Mouse (Mus musculus) spleen, postnatal 4 days (tissue): ENCODE measurements around the gene Mrpl10.

Experiments used
- DNase-seq, 2 experiments: peaks; one replicate each; pipeline ENCODE4 v3.0.0; 2022; ENCODE audit warnings: low spot score in 2 of 2

Mrpl10 gene

DNA sequence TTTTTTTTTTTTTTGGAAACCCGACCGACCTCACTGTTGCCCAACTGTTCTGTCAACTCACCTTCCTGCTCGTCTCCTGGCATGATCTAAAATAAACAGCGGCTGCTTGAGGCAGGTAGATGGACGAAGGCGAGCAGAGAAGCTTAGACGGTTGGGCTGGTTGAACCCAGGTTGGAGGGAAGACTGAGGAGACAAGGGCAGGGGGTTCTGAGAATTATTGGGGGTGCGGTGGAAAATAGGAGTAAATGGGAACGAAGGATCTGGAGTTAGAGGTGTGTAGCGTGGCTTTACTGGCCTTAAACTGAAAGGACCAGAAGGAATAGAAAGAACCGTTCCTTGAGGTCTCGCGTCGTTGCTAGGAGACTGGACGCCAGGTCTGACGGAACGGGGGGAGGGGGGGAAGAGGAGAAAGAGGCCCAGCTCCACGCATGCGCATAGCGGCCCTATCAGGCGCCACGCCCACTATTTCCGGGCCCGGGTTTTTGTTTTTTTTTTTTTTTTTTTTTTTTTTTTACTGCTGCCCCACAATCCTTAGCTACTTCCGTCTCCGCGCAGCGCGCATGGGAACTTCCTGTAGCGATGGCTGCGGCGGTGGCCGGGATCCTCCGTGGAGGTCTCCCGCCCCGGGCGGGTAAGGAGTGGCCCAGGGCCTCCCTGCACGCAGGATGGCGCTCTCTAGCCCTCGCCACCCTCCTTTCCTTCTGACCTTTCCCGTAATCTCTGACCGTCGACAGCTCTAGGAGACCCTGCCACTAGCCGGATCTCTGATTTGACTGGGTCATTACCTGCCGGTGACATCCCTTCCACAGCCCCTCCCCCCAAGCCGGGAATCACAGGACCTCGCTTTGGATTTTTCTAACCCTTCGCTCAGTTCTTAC lies at the start of gene Mrpl10, which contains the start of gene Lrrc46:
Mrpl10 (plus strand) TSS at position 539 of the 878 bp plus-strand sequence.
Lrrc46 (minus strand) TSS at position 386 of the 878 bp plus-strand sequence.
- DNase-seq: peak; percentile 89 to 97

DNA sequence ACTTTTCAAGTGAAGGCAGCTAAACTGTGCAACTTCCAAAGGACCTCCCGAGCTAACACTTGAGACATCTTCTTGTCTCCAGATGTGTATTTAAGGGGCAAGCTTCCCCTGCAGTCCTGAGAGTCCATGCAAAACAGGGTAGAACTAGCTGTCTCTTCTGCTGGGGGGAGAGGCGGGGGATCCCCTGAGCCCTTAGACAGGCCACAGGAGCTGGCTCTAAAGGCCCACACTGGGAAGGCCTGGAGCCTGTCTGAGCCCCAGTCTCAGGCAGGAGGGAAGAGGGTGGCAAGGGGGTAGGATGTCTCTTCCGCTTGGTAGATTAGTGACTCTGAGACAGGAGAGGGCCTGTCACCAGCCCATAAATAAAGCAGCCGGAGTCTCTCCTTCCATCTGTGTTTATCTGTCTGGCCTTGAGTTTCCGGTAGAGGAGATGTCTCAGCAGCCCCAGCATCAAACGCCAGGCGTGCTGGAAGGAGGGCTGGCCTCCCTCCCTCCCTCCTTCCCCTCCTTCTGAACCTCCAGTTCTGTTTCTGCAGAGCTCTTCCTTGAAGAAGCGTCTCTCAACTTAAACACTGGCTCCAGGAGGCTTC lies 48.5 kb upstream of the Mrpl10 start:
- no peak for DNase-seq

DNA sequence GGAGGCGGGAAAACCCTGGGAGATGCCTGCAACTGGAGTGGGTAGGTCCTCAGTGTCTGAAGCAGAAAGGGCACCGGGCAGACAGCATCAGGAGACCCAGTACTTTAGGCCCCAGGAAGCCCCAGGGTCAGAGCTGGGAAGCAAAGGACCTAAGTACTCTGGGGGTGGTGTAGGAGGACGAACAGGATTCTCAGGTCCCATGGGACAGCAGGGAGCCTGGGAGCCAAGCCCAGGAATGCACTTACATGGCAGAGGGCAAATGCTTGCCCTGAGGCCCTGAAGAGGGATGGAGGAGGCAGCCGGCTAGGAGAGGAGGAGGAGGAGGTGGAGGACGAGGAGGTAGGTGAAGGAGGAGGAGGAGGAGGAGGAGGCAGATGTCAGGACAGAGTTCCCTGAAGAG lies 46.3 kb upstream of the Mrpl10 start:
- no peak for DNase-seq

DNA sequence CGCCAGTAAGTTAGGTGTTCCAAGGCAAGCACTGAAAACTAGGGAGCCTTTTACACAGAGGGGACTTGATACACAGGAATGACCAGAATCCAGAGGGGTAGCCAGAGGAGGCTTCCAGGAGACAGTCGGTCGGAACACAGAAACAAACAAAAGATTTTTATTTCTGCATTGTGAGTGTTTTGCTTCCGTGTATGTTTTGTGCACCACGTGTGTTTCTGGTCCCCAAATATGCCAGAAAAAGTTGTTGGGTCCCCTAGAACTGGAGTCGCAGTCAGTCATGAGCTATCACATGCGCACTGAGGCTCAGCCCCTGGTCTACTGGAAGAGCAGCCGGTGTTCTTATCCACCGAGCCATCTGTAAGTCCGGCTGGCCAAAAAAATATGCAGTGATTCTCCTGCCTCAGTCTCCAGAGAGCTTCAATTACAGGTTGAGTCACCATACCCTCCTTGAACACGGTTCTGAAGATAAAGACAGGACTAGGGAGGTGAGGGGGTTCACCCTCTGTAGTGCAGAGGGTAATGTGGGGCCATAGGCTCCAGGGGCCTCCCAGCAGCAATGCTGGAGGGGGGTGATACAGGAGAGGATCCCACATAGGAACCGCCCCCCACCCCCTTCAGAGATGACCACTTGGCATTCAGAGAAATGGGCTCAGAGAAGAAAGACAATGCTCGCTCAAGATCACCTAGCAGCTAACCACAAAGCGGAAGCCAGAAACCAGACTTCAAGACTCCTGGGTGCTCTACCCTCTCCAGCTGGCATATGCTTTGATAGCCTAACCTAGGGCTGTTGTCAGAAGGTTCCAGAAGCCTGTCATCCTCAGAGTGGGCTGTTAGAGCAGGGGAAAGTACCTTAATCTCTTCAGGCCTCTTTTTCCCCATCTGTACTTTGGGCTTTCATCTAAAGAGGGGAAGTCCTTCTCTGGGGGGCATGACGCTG lies 45.3 kb upstream of the Mrpl10 start:
- no peak for DNase-seq

DNA sequence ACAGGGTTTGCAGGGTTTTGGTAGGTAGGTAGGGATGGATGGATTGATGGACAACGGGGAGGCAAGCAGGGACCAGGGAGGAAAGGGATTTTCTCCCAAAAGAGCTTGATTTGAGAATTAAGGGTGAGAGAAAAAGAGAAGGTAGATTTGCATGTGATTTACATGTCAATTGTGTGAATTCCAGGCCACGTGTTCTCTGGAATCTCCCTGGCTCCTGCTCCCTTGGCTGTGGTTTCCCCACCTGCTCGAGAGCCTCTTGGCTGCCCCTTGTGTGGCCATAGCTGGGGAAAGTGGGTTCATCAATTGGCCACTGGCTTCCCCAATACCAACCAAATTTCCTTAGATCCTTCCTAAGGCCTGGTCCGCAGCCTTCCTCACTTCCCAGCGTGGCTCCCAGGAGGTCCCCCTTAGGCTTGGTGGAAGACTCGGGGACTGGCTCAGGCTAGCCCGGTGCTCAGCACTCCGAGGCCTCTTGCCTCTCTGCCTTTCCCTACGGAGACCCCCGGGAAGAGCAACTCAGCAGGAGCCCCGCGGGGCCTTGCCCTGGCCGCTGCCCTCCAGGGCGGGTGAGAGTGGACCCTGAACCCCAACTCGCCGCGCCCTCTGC lies 44.5 kb upstream of the Mrpl10 start:
- no peak for DNase-seq

DNA sequence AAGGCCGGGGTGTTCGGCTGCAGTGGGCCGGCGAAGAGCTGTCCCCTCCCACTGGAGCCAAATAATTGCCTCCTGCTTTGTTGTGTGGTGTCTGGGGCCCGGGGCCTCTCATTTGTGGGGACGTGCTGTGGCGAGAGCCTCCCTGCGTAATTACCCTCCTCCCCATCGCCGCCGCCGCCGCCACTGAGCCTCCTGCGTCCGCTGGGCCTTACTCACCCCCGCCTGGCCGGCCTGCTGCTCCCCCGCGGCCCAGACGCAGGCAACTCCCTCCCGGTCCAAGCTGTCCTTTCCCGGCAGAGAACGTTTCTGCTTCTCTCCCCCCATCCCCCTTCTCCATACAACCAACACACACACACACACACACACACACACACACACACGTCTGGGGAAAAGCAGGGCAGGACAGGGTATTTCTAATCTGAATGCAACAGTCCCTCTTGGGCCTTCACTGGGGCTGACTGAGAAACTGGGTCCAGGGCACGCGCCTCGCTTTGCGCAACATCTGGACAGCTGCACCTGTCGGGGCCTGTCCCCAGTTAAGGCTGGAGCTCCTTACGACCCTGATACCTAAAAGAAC lies 43.9 kb upstream of the Mrpl10 start:
- DNase-seq: peak in 1 of 2 experiments; percentile 71

DNA sequence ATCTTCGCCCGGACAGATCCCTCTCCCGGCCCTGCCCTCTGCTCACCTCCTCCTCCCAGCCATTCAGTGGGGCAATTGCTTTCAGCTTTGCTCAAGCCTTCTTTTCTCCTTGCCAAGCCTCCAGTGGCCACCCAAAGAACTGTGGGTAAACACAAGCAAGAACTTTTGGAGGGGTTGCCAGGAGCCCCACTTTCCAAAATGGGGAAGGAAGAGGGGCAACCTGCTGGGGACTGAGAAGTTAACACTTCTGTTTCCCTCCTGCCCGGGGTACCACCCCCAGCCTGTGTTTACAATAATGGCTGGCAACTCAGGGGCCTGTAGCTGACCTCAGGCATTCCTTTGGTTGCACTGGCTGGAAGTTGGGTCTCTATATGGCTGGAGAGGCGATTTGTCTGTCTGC lies 38.2 kb upstream of the Mrpl10 start:
- no peak for DNase-seq

DNA sequence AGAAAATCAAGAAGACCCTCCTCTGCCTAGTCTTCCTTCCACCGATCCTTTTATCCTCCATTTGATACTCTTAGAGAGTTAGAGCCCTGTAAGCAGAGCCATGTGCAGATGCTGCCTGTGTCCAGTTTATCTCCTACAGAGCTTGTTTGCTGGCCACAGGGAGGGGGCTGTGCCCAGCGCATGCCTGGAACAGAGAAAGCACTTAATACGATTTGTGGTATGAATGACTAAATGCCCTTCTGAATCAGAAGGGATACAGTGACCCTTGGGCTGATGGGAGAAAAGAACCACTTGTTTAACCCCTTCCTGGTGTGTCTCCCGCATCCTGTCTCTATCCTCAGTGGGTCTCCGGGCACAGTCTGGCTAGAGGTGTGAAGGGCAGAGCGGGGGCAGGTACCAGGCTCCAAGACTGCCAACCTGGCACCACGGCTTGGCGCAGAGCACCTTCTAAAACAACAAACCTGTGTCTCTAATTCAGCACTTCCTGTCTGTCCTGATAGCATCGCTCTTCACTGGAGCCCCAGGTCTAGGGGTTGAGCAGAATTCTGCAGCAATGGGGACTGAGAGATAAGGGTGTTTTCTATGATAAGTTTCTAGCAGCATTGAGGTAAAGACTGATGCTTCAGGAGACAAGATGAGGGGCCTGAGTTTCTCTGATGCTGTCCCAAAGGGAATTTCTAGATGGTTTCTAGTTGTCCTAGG lies 34.1 kb upstream of the Mrpl10 start:
- no peak for DNase-seq

DNA sequence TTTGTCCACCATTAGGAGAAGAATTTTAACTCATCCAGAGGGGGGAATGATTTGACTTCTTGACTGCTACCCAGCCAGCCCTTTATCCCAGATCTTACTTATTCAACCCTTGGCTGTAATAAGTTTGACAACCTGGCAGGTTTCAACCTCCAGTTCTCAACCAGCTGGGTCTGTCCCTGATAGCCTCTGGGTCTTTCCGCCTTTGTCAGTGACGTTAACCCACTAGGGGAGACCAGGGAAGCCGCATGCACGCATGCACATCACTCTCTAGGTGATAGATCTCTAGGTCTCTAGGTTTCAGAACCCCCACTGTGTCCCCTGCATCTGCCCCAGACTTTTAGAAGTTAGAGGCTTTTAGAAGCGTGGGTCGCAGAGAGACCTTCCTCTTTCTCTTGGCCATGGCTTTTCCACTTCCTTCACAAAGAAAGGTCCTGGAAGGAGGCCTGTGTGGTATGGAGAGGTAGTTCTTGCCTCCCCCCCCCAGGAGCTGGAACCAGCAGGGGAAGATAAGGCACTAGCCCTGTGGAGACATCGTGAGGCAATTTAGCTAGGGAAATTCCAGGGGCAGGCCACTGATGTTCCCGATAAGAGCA lies 32.1 kb upstream of the Mrpl10 start:
- DNase-seq: no peak

DNA sequence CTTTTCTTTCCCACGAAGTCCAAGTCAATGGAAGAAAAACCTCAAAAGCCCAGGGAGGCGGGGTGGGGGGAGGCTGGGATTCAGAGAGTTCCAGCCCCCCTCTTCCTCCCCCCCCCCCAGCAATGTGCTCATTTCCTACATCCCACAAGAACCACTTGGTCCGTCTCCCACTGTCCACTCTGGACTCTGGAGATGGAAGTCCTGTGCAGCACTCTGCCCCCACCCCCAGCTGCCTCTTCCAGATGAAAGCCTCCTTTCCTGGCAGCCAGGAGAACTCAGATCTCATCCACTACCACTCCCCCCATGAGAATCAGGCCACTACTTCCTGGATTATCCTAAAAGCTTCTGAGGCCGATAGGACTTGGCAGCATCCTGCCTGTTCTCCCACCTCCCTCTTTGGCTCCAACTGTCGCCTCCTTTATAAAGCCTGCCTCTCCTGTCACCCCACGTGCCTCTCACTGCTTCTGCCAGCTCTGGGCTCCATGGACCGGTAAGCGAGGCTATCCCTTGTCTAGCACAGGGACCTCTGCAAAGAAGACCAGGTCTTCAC lies 28.2 kb upstream of the Mrpl10 start, which contains the start of gene Sp6:
Sp6 (plus strand) TSS at position 274 of the 550 bp plus-strand sequence.
- DNase-seq: no peak

DNA sequence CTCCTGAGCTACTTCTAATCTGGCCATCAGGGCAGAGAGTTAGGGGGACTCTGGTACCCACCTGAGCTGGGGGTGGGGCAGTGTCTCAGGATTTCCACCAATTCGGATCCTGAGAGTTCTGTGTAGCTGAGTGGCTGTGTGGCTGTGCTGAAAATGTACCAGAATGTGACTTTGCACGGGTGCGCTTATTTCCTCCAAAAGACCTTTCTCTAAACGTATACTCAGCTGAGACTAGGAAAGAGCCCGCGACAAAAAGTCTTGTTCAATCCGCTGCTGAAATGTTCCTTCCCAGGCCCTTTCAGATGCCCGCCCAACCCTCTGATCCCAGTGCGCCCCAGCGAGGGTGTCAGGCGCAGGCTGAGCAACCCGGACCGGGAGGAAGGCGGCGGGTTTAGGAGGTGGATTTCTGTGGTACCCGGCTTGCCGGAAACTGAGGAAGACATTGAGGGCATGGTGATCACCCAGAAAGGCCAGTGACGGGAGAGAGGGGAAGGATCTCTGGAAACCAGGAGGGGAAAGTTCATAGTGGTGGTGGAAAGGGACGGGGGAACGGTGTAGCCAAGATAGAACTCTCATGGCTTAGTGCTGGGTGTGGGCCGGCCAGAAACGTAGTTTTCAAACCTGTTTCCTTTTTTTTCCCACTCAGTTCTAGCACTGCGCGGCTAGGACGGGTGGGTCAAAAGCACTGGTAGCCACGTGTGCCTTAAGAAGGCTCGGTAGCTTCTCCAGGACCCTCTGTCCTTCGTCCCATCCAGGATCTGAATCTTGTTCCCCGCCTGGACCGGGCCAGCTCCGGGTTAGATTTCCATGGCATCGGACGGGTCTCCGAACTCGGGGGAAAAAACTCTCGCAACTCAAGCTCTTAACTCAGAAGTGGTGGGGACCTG lies 23.4 kb upstream of the Mrpl10 start:
- DNase-seq: peak in 1 of 2 experiments; percentile 64

DNA sequence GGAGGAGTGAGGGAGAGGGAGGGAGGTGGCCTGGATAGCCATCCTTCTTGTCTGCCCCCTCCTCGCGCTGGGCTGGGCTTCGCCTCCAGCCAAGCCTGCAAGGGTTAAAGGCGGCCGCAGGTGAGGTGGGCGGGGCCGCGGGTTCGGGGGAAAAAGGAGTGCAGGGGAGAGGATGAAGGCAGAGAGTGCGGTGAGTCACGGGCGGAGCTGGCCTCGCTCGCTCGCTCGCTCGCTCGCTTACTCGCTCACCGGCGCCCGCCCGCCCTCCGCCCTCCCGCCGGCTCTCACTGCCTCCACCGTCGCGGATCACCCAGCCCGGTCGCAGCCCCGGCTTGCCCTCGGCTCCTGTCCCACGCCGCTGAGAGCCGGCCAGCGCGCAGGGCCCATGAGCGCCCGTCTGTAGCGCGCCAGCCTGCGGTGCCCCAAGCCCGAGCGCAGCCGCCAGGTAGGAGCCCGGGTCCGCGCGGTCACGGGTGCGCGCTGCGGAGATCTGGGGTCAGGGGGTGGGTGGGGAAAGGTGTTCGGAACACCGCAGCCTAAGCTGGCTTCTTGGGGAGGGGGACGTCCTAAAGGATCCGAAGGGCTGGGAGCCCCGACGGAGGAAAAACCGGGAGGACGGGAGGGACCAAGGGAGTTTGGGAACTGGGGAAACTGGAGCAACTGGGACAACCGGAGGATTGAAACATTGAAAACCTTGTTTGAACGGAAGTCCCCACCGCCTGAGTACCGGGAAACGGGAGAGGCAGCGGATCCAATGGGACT lies 22.6 kb upstream of the Mrpl10 start:
- DNase-seq: no peak

DNA sequence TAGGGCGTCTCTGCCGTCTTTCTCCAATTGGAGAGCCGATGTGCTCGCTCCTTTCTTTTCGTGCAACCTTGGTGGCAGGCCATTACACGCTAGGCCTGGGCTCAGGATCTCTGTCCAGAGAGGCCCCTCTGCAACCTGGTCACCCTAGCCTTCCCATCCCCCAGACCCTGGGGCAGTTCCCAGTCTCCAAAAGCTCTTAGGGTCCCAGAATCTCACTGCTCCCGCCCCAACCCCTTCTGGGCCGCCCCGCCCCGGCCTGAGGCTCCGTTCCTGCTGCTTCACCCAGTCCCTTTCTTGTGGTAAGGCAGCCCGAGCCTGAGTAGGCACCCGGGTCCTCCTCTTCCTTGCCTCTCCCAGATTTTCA lies 22.0 kb upstream of the Mrpl10 start:
- no peak for DNase-seq

DNA sequence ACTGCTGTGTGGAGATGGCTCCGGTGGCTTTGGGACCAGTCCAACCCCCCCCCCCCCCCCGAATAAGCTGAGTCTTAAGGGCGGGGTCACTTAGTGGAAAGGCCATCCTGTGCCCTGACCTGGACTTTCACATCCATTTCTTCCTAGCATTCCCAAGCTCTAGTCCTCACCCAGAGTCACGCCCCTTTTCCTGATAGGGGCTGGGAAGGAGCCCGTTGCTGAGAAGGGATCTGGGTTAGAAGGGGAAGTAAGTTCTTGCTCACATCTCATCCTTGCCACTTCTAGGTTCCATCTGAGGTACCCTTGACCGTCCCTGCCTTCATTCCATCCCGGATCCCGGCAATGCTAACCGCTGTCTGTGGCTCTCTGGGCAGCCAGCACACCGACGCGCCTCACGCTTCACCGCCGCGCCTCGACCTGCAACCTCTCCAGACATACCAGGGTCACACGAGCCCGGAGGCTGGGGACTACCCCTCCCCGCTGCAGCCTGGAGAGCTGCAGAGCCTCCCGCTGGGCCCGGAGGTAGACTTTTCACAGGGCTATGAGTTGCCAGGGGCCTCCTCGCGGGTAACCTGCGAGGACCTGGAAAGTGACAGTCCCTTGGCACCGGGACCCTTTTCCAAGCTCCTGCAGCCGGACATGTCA lies 20.1 kb upstream of the Mrpl10 start:
- DNase-seq: no peak

DNA sequence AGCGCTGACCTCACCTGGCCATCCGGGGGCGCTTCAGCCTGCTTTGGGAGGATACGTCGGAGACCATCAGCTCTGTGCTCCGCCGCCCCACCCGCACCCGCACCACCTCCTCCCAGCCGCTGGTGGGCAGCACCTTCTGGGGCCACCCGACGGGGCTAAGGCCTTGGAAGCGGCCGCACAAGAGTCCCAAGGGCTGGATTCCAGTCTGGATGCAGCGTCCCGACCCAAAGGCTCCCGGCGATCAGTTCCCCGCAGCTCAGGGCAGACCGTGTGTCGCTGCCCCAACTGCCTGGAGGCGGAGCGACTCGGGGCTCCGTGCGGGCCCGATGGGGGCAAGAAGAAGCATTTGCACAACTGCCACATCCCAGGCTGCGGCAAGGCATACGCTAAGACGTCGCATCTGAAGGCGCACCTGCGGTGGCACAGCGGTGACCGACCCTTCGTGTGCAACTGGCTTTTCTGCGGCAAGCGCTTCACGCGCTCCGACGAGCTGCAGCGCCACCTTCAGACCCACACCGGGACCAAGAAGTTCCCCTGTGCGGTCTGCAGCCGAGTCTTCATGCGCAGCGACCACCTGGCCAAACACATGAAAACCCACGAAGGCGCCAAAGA lies 19.4 kb upstream of the Mrpl10 start:
- peak; percentile 76 to 88 for DNase-seq

DNA sequence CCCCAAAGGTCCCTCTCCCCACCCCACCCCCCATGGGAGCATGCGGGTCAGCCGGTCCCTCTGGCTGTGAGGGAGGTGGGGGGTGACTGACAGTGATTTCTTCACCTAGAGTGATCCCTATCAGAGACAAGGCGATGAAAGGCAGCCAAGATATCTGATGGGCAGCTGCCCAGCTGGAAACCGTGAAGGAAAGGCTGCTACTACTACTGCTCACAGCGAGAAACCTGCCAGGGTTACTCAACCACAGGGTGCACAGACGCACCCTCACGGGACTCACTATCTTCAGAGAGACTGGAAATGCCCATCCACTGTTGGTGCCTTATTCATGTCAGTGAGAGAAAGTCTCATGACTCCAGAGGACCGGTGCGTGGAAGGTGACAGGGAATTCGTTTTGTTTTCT lies 16.4 kb upstream of the Mrpl10 start:
- DNase-seq: no peak

DNA sequence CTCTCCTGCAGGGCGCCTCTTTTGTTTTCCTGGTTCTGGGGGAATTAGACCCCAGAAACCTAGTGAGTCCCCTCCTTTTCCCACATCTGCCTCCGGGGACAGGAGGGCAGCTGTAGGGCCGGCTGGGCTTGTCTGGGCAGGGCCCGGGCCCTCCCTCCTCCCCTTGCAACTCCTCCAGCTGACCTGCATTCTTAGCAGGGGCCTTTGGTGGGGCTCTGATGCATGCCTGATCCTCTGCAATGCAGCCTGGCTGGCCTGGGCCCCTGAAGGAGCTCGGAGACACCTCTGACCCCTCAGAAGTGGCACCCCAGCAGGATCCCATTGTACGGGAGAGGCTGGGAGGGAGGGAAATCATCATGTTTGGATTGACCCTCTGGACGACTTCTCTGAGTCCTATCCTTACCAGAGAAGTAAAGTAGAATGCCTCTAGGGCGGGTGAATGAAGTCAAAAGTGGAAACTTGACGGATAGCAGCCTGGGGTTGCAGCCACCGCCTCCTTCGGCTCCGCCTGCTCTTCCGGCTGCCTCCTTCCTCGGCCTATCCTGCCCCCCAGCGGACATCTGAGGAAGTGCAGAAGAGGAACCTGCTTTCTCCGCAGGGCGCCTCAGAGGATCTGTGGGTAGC lies 15.5 kb upstream of the Mrpl10 start:
- DNase-seq: peak; percentile 88 to 95
